Mouse (Mus musculus): Measurements from ENCODE around the gene Klhl20. TPM values are rescaled to one million over a fixed set of nuclear protein-coding genes. Genes with fewer than 3 reads are reported as not detected.
A peak's percentile ranks its signal among the peaks of the same experiment; 100 is the strongest.
"Not testable (repeated sequence)": the region's sequence is repeated elsewhere in the genome, so short reads cannot be mapped to it uniquely, and the experiment has no call there.

Klhl20 gene
- polyA plus RNA-seq (2015; fragmentation: Nextera tagmentation; extraction: Ambion mirVana), result 13.7 and 15.6 TPM in 2 replicates

GRCm38 (mm10) chr1:161130726-161131664, at the start of gene Klhl20:
Gene Klhl20, minus strand, starts transcription at chr1:161131511.
- H3K4me1 ChIP-seq (ENCODE audit: control insufficient read depth, insufficient read depth, low read length), result peaks cover 8% of the 10 kb centered on the region
- no peaks in the 10 kb centered on the region for H3K36me3 ChIP-seq (ENCODE audit: control insufficient read depth, insufficient read depth, low read length)
- WGBS, result 1% methylated on average over 41 of the region's 41 CpGs
- H3K9ac ChIP-seq (ENCODE audit: low read length), result peak within 1 kb of the TSS; percentile 85
- peak within 1 kb of the TSS; percentile 92 for H3K27ac ChIP-seq (ENCODE audit: low read length)
- ATAC-seq (ENCODE audit: insufficient read depth, low FRiP score), result peak; percentile 97
- peak within 1 kb of the TSS; percentile 69 for H3K4me2 ChIP-seq (ENCODE audit: low read depth, low read length)
- peak within 1 kb of the TSS; percentile 71 for H3K4me3 ChIP-seq (replicated peaks; ENCODE audit: low read length)
- no peaks in the 10 kb centered on the region for H3K9me3 ChIP-seq (replicated peaks; ENCODE audit: control insufficient read depth, low read length)
- no peaks in the 10 kb centered on the region for H3K27me3 ChIP-seq (ENCODE audit: control insufficient read depth, insufficient read depth, low read length)

- H3K9ac ChIP-seq (ENCODE audit: low read length), result no peak overlapping the region
- no peaks in the 10 kb centered on the region for H3K4me1 ChIP-seq (ENCODE audit: control insufficient read depth, insufficient read depth, low read length)
- no peak overlapping the region for H3K27ac ChIP-seq (ENCODE audit: low read length)
- no peak overlapping the region for H3K4me2 ChIP-seq (ENCODE audit: low read depth, low read length)
- H3K27me3 ChIP-seq (ENCODE audit: control insufficient read depth, insufficient read depth, low read length), result no peaks in the 10 kb centered on the region
- H3K9me3 ChIP-seq (replicated peaks; ENCODE audit: control insufficient read depth, low read length), result 0 out of 2 replicates have a peak, but pooled peaks cover 5% of the 10 kb centered on the region
- H3K4me3 ChIP-seq (replicated peaks; ENCODE audit: low read length), result no peak overlapping the region
- no peak for ATAC-seq (ENCODE audit: insufficient read depth, low FRiP score)
- no peaks in the 10 kb centered on the region for H3K36me3 ChIP-seq (ENCODE audit: control insufficient read depth, insufficient read depth, low read length)
- WGBS, result 61% methylated on average over 8 of the region's 8 CpGs
Measured at GRCm38 (mm10) chr1:161180674-161181073, 49.4 kb upstream of the Klhl20 start.

GRCm38 (mm10) chr1:161170651-161171050, 39.3 kb upstream of the Klhl20 start:
- Histone ChIP-seq H3K27me3 (ENCODE audit: control insufficient read depth, insufficient read depth, low read length) (no peaks in the 10 kb centered on the region; the same call in 1 of the 2 replicates), H3K4me3 (replicated peaks; ENCODE audit: low read length) (peak overlapping the region; percentile 61), H3K9ac (ENCODE audit: low read length) (peak overlapping the region; percentile 71), H3K36me3 (ENCODE audit: control insufficient read depth, insufficient read depth, low read length) (no peaks in the 10 kb centered on the region), H3K9me3 (replicated peaks; ENCODE audit: control insufficient read depth, low read length) (no peaks in the 10 kb centered on the region), H3K4me1 (ENCODE audit: control insufficient read depth, insufficient read depth, low read length) (no peaks in the 10 kb centered on the region), H3K4me2 (ENCODE audit: low read depth, low read length) (peak overlapping the region; percentile 86), H3K27ac (ENCODE audit: low read length) (no peak overlapping the region)
- peak; percentile 80 for ATAC-seq (ENCODE audit: insufficient read depth, low FRiP score)
- under 1% methylated on average over 40 of the region's 40 CpGs for WGBS

- Histone ChIP-seq H3K9me3 (replicated peaks; ENCODE audit: control insufficient read depth, low read length) (no peaks in the 10 kb centered on the region), H3K4me3 (replicated peaks; ENCODE audit: low read length) (no peak overlapping the region), H3K27ac (ENCODE audit: low read length) (no peak overlapping the region), H3K9ac (ENCODE audit: low read length) (no peak overlapping the region), H3K4me2 (ENCODE audit: low read depth, low read length) (no peak overlapping the region), H3K27me3 (ENCODE audit: control insufficient read depth, insufficient read depth, low read length) (no peaks in the 10 kb centered on the region), H3K4me1 (ENCODE audit: control insufficient read depth, insufficient read depth, low read length) (no peaks in the 10 kb centered on the region), H3K36me3 (ENCODE audit: control insufficient read depth, insufficient read depth, low read length) (no peaks in the 10 kb centered on the region)
- 58% methylated on average over 4 of the region's 4 CpGs for WGBS
- ATAC-seq (ENCODE audit: insufficient read depth, low FRiP score), result no peak
Measured at GRCm38 (mm10) chr1:161160266-161160665, 29.0 kb upstream of the Klhl20 start.

- Histone ChIP-seq H3K4me2 (ENCODE audit: low read depth, low read length) (no peak within 1 kb of the TSS), H3K4me1 (ENCODE audit: control insufficient read depth, insufficient read depth, low read length) (no peaks in the 10 kb centered on the region), H3K9ac (ENCODE audit: low read length) (no peak within 1 kb of the TSS), H3K27me3 (ENCODE audit: control insufficient read depth, insufficient read depth, low read length) (no peaks in the 10 kb centered on the region), H3K4me3 (replicated peaks; ENCODE audit: low read length) (no peak within 1 kb of the TSS), H3K9me3 (replicated peaks; ENCODE audit: control insufficient read depth, low read length) (no peaks in the 10 kb centered on the region), H3K36me3 (ENCODE audit: control insufficient read depth, insufficient read depth, low read length) (no peaks in the 10 kb centered on the region), H3K27ac (ENCODE audit: low read length) (no peak within 1 kb of the TSS)
- WGBS, result 84% methylated on average over 3 of the region's 3 CpGs
- ATAC-seq (ENCODE audit: insufficient read depth, low FRiP score), result no peak
Measured at GRCm38 (mm10) chr1:161159214-161159613, 27.9 kb upstream of the Klhl20 start, which contains the start of gene Tex50. Gene Tex50, minus strand, starts transcription at chr1:161159314.

- H3K4me2 ChIP-seq (ENCODE audit: low read depth, low read length), result no peak overlapping the region
- H3K36me3 ChIP-seq (ENCODE audit: control insufficient read depth, insufficient read depth, low read length), result no peaks in the 10 kb centered on the region
- ATAC-seq (ENCODE audit: insufficient read depth, low FRiP score), result no peak
- no peak overlapping the region for H3K9ac ChIP-seq (ENCODE audit: low read length)
- WGBS, result 85% methylated on average over 10 of the region's 10 CpGs
- H3K4me3 ChIP-seq (replicated peaks; ENCODE audit: low read length), result no peak overlapping the region
- no peak overlapping the region for H3K27ac ChIP-seq (ENCODE audit: low read length)
- H3K27me3 ChIP-seq (ENCODE audit: control insufficient read depth, insufficient read depth, low read length), result no peaks in the 10 kb centered on the region
- no peaks in the 10 kb centered on the region for H3K9me3 ChIP-seq (replicated peaks; ENCODE audit: control insufficient read depth, low read length)
- H3K4me1 ChIP-seq (ENCODE audit: control insufficient read depth, insufficient read depth, low read length), result no peaks in the 10 kb centered on the region
Measured at GRCm38 (mm10) chr1:161156546-161156945, 25.2 kb upstream of the Klhl20 start.

GRCm38 (mm10) chr1:161151098-161151497, 19.8 kb upstream of the Klhl20 start:
- Histone ChIP-seq H3K27me3 (ENCODE audit: control insufficient read depth, insufficient read depth, low read length) (no peaks in the 10 kb centered on the region), H3K36me3 (ENCODE audit: control insufficient read depth, insufficient read depth, low read length) (no peaks in the 10 kb centered on the region), H3K4me3 (replicated peaks; ENCODE audit: low read length) (no peak overlapping the region), H3K27ac (ENCODE audit: low read length) (no peak overlapping the region), H3K9me3 (replicated peaks; ENCODE audit: control insufficient read depth, low read length) (no peaks in the 10 kb centered on the region), H3K4me1 (ENCODE audit: control insufficient read depth, insufficient read depth, low read length) (no peaks in the 10 kb centered on the region), H3K9ac (ENCODE audit: low read length) (no peak overlapping the region), H3K4me2 (ENCODE audit: low read depth, low read length) (no peak overlapping the region)
- ATAC-seq (ENCODE audit: insufficient read depth, low FRiP score), result no peak
- WGBS, result 66% methylated on average over 6 of the region's 6 CpGs

GRCm38 (mm10) chr1:161147888-161148287, 16.6 kb upstream of the Klhl20 start:
- H3K4me2 ChIP-seq (ENCODE audit: low read depth, low read length), result no peak overlapping the region
- H3K9ac ChIP-seq (ENCODE audit: low read length), result no peak overlapping the region
- H3K36me3 ChIP-seq (ENCODE audit: control insufficient read depth, insufficient read depth, low read length), result no peaks in the 10 kb centered on the region
- no peaks in the 10 kb centered on the region for H3K9me3 ChIP-seq (replicated peaks; ENCODE audit: control insufficient read depth, low read length)
- WGBS, result 79% methylated on average over 2 of the region's 2 CpGs
- no peak overlapping the region for H3K4me3 ChIP-seq (replicated peaks; ENCODE audit: low read length)
- no peak overlapping the region for H3K27ac ChIP-seq (ENCODE audit: low read length)
- no peak for ATAC-seq (ENCODE audit: insufficient read depth, low FRiP score)
- H3K4me1 ChIP-seq (ENCODE audit: control insufficient read depth, insufficient read depth, low read length), result no peaks in the 10 kb centered on the region
- H3K27me3 ChIP-seq (ENCODE audit: control insufficient read depth, insufficient read depth, low read length), result no peaks in the 10 kb centered on the region

GRCm38 (mm10) chr1:161145611-161146010, 14.3 kb upstream of the Klhl20 start:
- H3K27me3 ChIP-seq (ENCODE audit: control insufficient read depth, insufficient read depth, low read length); H3K4me3 ChIP-seq (replicated peaks; ENCODE audit: low read length); H3K36me3 ChIP-seq (ENCODE audit: control insufficient read depth, insufficient read depth, low read length); H3K4me1 ChIP-seq (ENCODE audit: control insufficient read depth, insufficient read depth, low read length); H3K4me2 ChIP-seq (ENCODE audit: low read depth, low read length); H3K9me3 ChIP-seq (replicated peaks; ENCODE audit: control insufficient read depth, low read length); H3K9ac ChIP-seq (ENCODE audit: low read length); ATAC-seq (ENCODE audit: insufficient read depth, low FRiP score); H3K27ac ChIP-seq (ENCODE audit: low read length): not testable (repeated sequence)
- WGBS, result 74% methylated on average over 8 of the region's 8 CpGs
